Comparison of ENCODE assay signal across 8 mouse cellular contexts in genomic region chr4:88032151-88033098, GRCm38 (mm10). TPM values are rescaled to one million over a fixed set of nuclear protein-coding genes. Genes with fewer than 3 reads are reported as not detected.
DNase-seq lines count a peak whose midpoint lies in the region; ATAC-seq and TF ChIP-seq lines count a peak whose summit lies in the region.

No protein-coding gene starts in this region.

- no peaks in the 10 kb centered on the region for H3K9me3 ChIP-seq in heart, embryonic 15.5 days (replicated peaks)
- no peaks in the 10 kb centered on the region for H3K9me3 ChIP-seq in liver, embryonic 15.5 days (replicated peaks)
- H3K9me3 ChIP-seq in neural tube, embryonic 13.5 days = no peaks in the 10 kb centered on the region

- H3K27me3 ChIP-seq in heart, embryonic 15.5 days = no peaks in the 10 kb centered on the region
- peaks cover 18% of the 10 kb centered on the region for H3K27me3 ChIP-seq in liver, embryonic 15.5 days
- peaks cover 11% of the 10 kb centered on the region for H3K27me3 ChIP-seq in neural tube, embryonic 13.5 days

- peak overlapping the region; percentile 96 for H3K4me3 ChIP-seq in bone marrow, adult 2 months (replicated peaks; ENCODE audit: control insufficient read depth, low read depth, low read length)
- peak overlapping the region; percentile 79 for H3K4me3 ChIP-seq in heart, embryonic 15.5 days
- H3K4me3 ChIP-seq in liver, embryonic 15.5 days (replicated peaks) = peak overlapping the region; percentile 80
- peak overlapping the region; percentile 66 for H3K4me3 ChIP-seq in neural tube, embryonic 13.5 days

- H3K4me1 ChIP-seq in bone marrow, adult 2 months (ENCODE audit: control insufficient read depth, insufficient read depth, low read length) = no peaks in the 10 kb centered on the region; the same call in 1 of the 2 replicates
- peaks cover 36% of the 10 kb centered on the region for H3K4me1 ChIP-seq in heart, embryonic 15.5 days (replicated peaks)
- peaks cover 39% of the 10 kb centered on the region for H3K4me1 ChIP-seq in liver, embryonic 15.5 days (replicated peaks)
- H3K4me1 ChIP-seq in neural tube, embryonic 13.5 days (replicated peaks) = peaks cover 53% of the 10 kb centered on the region

- under 1% methylated on average over 86 of the region's 100 CpGs for whole genome bisulfite sequencing in bone marrow, adult 2 months
- WGBS in heart, embryonic 15.5 days = under 1% methylated on average over 53 of the region's 100 CpGs
- under 1% methylated on average over 81 of the region's 100 CpGs for WGBS in liver, embryonic 15.5 days (ENCODE audit: insufficient replicate concordance)
- under 1% methylated on average over 73 of the region's 100 CpGs for WGBS in neural tube, embryonic 13.5 days

- peak; percentile 44 to 69 for DNase-seq in kidney, postnatal 25 days
- peak; percentile 30 to 51 for DNase-seq in thymus, adult 18-20 months

- H3K4me2 ChIP-seq in heart, embryonic 15.5 days = peak overlapping the region; percentile 93
- H3K4me2 ChIP-seq in liver, embryonic 15.5 days = peak overlapping the region; percentile 99
- peak overlapping the region; percentile 64 for H3K4me2 ChIP-seq in neural tube, embryonic 13.5 days

- ATAC-seq in CD4-positive, CD25-positive, alpha-beta regulatory T cell, adult 4 months = peak; percentile 7
- 0 out of 2 replicates have a peak, but pooled peaks have one; percentile 35 for ATAC-seq in erythroblast, adult 5-6 weeks (replicated peaks; ENCODE audit: low FRiP score, poor library complexity, severe bottlenecking)
- peak; percentile 65 for ATAC-seq in heart, embryonic 15.5 days (replicated peaks; ENCODE audit: insufficient number of reproducible peaks, insufficient read depth, low FRiP score, low read depth)
- peak; percentile 65 for ATAC-seq in liver, embryonic 15.5 days (ENCODE audit: insufficient read depth)
- ATAC-seq in neural tube, embryonic 13.5 days (ENCODE audit: low read depth) = peak; percentile 71

- peak overlapping the region; percentile 77 for H3K9ac ChIP-seq in heart, embryonic 15.5 days
- H3K9ac ChIP-seq in liver, embryonic 15.5 days = peak overlapping the region; percentile 66
- peak overlapping the region; percentile 92 for H3K9ac ChIP-seq in neural tube, embryonic 13.5 days

- TF ChIP-seq POLR2A in bone marrow, adult 2 months (IDR thresholded peaks at IDR 0.05; ENCODE audit: borderline replicate concordance, control insufficient read depth, low read depth, low read length) = 0 out of 2 replicates have a peak, but pooled peaks have one; percentile 26

- TF ChIP-seq CTCF in bone marrow, adult 2 months (IDR thresholded peaks at IDR 0.05; ENCODE audit: control insufficient read depth, insufficient read depth, low read length) = no peak

- H3K27ac ChIP-seq in bone marrow, adult 2 months (ENCODE audit: control insufficient read depth, insufficient read depth, low read depth, low read length, poor library complexity) = peak overlapping the region; percentile 48; the same call in 1 of the 2 replicates
- H3K27ac ChIP-seq in heart, embryonic 15.5 days = peak overlapping the region; percentile 97
- H3K27ac ChIP-seq in liver, embryonic 15.5 days (replicated peaks) = peak overlapping the region; percentile 82
- peak overlapping the region; percentile 98 for H3K27ac ChIP-seq in neural tube, embryonic 13.5 days (replicated peaks)

- no peaks in the 10 kb centered on the region for H3K36me3 ChIP-seq in heart, embryonic 15.5 days
- H3K36me3 ChIP-seq in liver, embryonic 15.5 days (replicated peaks) = no peaks in the 10 kb centered on the region
- H3K36me3 ChIP-seq in neural tube, embryonic 13.5 days = peaks cover 5% of the 10 kb centered on the region; the same call in 1 of the 2 replicates

RNA-seq across cellular contexts. Expression of gene Mllt3, which starts 0.7 kb away (rescaled TPM):
- 100 to 1,000 TPM; 119 to 131 TPM for polyA plus RNA-seq in CD4-positive, CD25-positive, alpha-beta regulatory T cell, adult 4 months (2017; shearing (Covaris generic))
- polyA plus RNA-seq in bone marrow, adult 2 months (2011; ENCODE audit: insufficient read depth, insufficient read length, low replicate concordance, missing spikeins) = 15.6 and 23.8 TPM in 2 replicates
- 84.9 and 85.9 TPM in 2 replicates for total RNA-seq in erythroblast, adult 5-6 weeks (2015; ENCODE audit: low replicate concordance)
- total RNA-seq in erythroblast, adult 5-6 weeks (2017; ENCODE audit: low replicate concordance) = 93.2 and 111 TPM in 2 replicates
- polyA plus RNA-seq in heart, embryonic 15.5 days (2015; fragmentation: Nextera tagmentation; extraction: Ambion mirVana) = 29.2 and 30.8 TPM in 2 replicates
- polyA plus RNA-seq in liver, embryonic 15.5 days (2015; fragmentation: Nextera tagmentation; extraction: Ambion mirVana) = 76.0 and 83.9 TPM in 2 replicates
- polyA plus RNA-seq in neural tube, embryonic 13.5 days (2015; fragmentation: Nextera tagmentation; extraction: Ambion mirVana) = 73.6 and 76.0 TPM in 2 replicates

Comparison
In these comparisons a context has a peak if more than half of its experiments do, and no peak if none do; other contexts are left out.
1. Peak in every context shown above with its lines: DNase-seq, ATAC-seq, H3K4me3 ChIP-seq and H3K27ac ChIP-seq.
2. ATAC-seq: peak in every context shown above with its lines; median percentile 71 in neural tube, embryonic 13.5 days; 65 in heart, embryonic 15.5 days; 65 in liver, embryonic 15.5 days; 35 in erythroblast, adult 5-6 weeks; 7 in CD4-positive, CD25-positive, alpha-beta regulatory T cell, adult 4 months.
3. H3K27ac ChIP-seq: peak in every context shown above with its lines; median percentile 98 in neural tube, embryonic 13.5 days; 97 in heart, embryonic 15.5 days; 82 in liver, embryonic 15.5 days; 48 in bone marrow, adult 2 months.